Mouse (Mus musculus) cerebellum, adult 2 months (tissue): ENCODE results near the gene Vac14. TPM values are rescaled to one million over a fixed set of nuclear protein-coding genes. Genes with fewer than 3 reads are reported as not detected.

Experiments
- DNase-seq, 2 experiments: peaks; one replicate each; pipeline ENCODE4 v3.0.0; 2021
- H3K27ac ChIP-seq: fragments of 200-500 bp; 2 replicates; pipeline ENCODE4 v1.5.1; 2012; ENCODE audit warnings: low read length, control low read depth, inconsistent platforms; ENCODE audit not compliant: insufficient read depth
- H3K27me3 ChIP-seq: fragments of 200-500 bp; 2 replicates; pipeline ENCODE4 v1.6.1; 2012; ENCODE audit warnings: inconsistent platforms, mild to moderate bottlenecking, low read length, moderate library complexity; ENCODE audit not compliant: control insufficient read depth, insufficient read depth
- H3K4me1 ChIP-seq: fragments of 200-500 bp; 2 replicates; pipeline ENCODE4 v1.6.1; 2011; ENCODE audit warnings: low read length; ENCODE audit not compliant: control insufficient read depth, insufficient read depth
- H3K4me3 ChIP-seq: fragments of 200-500 bp; replicated peaks from 2 replicates; pipeline ENCODE3; 2011; ENCODE audit warnings: mild to moderate bottlenecking, low read depth, low read length, control low read depth; ENCODE audit not compliant: insufficient read depth
- CTCF ChIP-seq: fragments of 200-500 bp; IDR thresholded peaks from 2 replicates; pipeline ENCODE4 v1.5.1; 2011; ENCODE audit warnings: low read depth, mild to moderate bottlenecking, control low read depth, low read length, moderate library complexity, borderline replicate concordance; ENCODE audit not compliant: insufficient read depth
- POLR2A ChIP-seq: fragments of 200-500 bp; IDR thresholded peaks from 2 replicates; pipeline ENCODE4 v1.6.1; 2011; ENCODE audit warnings: low read length, control low read depth, borderline replicate concordance; ENCODE audit not compliant: insufficient read depth
- WGBS: fragments of 180-500 bp; shearing (Covaris S2); methylation state at CpG from one replicate; pipeline ENCODE4 v1.1.7; 2018; 5-methylcytosine and 5-hydroxymethylcytosine counted together
- polyA plus RNA-seq: library from polyadenylated mRNA; depleted of rRNA; stranded (reverse); fragments of >200 nt; gene quantifications from 2 replicates; pipeline ENCODE4 v1.2.3, GENCODE M21; 2012; rRNA removed

The Vac14 gene
- polyA plus RNA-seq, result 37.6 and 39.9 TPM in 2 replicates

- H3K4me3 ChIP-seq, result peak within 1 kb of the TSS; percentile 80
- peak; percentile 84 for TF ChIP-seq POLR2A
- no peak for TF ChIP-seq CTCF
- H3K27ac ChIP-seq, result peak within 1 kb of the TSS; percentile 39
- DNase-seq, result peak; percentile 98
- H3K27me3 ChIP-seq, result no peaks in the 10 kb centered on the region
- no peaks in the 10 kb centered on the region; the same call in 1 of the 2 replicates for H3K4me1 ChIP-seq
- under 1% methylated on average over 67 of the region's 67 CpGs for WGBS
Observed at GRCm38 (mm10) chr8:110618391-110619207, at the start of gene Vac14. Gene Vac14, plus strand, starts transcription at chr8:110618585.

- WGBS, result 86% methylated on average over 9 of the region's 9 CpGs
- Histone ChIP-seq H3K4me3 (no peak overlapping the region), H3K4me1 (no peaks in the 10 kb centered on the region), H3K27me3 (no peaks in the 10 kb centered on the region), H3K27ac (no peak overlapping the region)
- DNase-seq, result no peak
- TF ChIP-seq CTCF (no peak), POLR2A (no peak)
Observed at GRCm38 (mm10) chr8:110592641-110593040, 25.7 kb upstream of the Vac14 start.

- 81% methylated on average over 6 of the region's 6 CpGs for WGBS
- no peaks in the 10 kb centered on the region for H3K27me3 ChIP-seq
- DNase-seq, result no peak
Observed at GRCm38 (mm10) chr8:110594164-110594563, 24.2 kb upstream of the Vac14 start.

GRCm38 (mm10) chr8:110604556-110604955 is 13.8 kb upstream of the Vac14 start:
- Histone ChIP-seq H3K27ac (no peak overlapping the region), H3K27me3 (no peaks in the 10 kb centered on the region), H3K4me3 (no peak overlapping the region), H3K4me1 (no peaks in the 10 kb centered on the region)
- 44% methylated on average over 1 of the region's 1 CpGs for WGBS
- DNase-seq, result peak in 1 of 2 experiments; percentile 42
- no peak for TF ChIP-seq POLR2A
- peak; percentile 38; the same call in 1 of the 2 replicates for TF ChIP-seq CTCF

More at GRCm38 (mm10) chr8:110594164-110594563, 24.2 kb upstream of the Vac14 start:
- H3K27ac ChIP-seq, result no peak overlapping the region
- H3K4me3 ChIP-seq, result no peak overlapping the region
- no peak for TF ChIP-seq CTCF
- no peak for TF ChIP-seq POLR2A
- H3K4me1 ChIP-seq, result no peaks in the 10 kb centered on the region

GRCm38 (mm10) chr8:110605401-110606015 is 12.9 kb upstream of the Vac14 start:
- Histone ChIP-seq H3K4me1 (no peaks in the 10 kb centered on the region), H3K27me3 (no peaks in the 10 kb centered on the region), H3K27ac (no peak overlapping the region), H3K4me3 (no peak overlapping the region)
- 49% methylated on average over 6 of the region's 6 CpGs for WGBS
- peak in 1 of 2 experiments; percentile 50 for DNase-seq
- TF ChIP-seq POLR2A (no peak), CTCF (no peak)

- no peak for DNase-seq
- Histone ChIP-seq H3K27me3 (no peaks in the 10 kb centered on the region), H3K4me3 (no peak overlapping the region), H3K27ac (no peak overlapping the region), H3K4me1 (no peaks in the 10 kb centered on the region)
- 77% methylated on average over 3 of the region's 3 CpGs for WGBS
- TF ChIP-seq POLR2A, result no peak
- no peak for TF ChIP-seq CTCF
Observed at GRCm38 (mm10) chr8:110615730-110616129, 2.7 kb upstream of the Vac14 start.

GRCm38 (mm10) chr8:110617801-110618358 is 505 bp upstream of the Vac14 start:
- 20% methylated on average over 14 of the region's 14 CpGs for WGBS
- Histone ChIP-seq H3K4me3 (peak overlapping the region; percentile 80), H3K27me3 (no peaks in the 10 kb centered on the region), H3K27ac (peak overlapping the region; percentile 39), H3K4me1 (no peaks in the 10 kb centered on the region; the same call in 1 of the 2 replicates)
- no peak for TF ChIP-seq POLR2A
- TF ChIP-seq CTCF, result no peak
- DNase-seq, result no peak

GRCm38 (mm10) chr8:110619208-110619574 is 806 bp downstream of the Vac14 start:
- no peaks in the 10 kb centered on the region; the same call in 1 of the 2 replicates for H3K4me1 ChIP-seq
- H3K27ac ChIP-seq, result no peak overlapping the region
- 23% methylated on average over 8 of the region's 8 CpGs for WGBS
- DNase-seq, result no peak
- peak overlapping the region; percentile 80 for H3K4me3 ChIP-seq
- no peak for TF ChIP-seq CTCF
- TF ChIP-seq POLR2A, result no peak
- H3K27me3 ChIP-seq, result no peaks in the 10 kb centered on the region
